Mouse (Mus musculus): ENCODE measurements around the gene Socs1.

DNA sequence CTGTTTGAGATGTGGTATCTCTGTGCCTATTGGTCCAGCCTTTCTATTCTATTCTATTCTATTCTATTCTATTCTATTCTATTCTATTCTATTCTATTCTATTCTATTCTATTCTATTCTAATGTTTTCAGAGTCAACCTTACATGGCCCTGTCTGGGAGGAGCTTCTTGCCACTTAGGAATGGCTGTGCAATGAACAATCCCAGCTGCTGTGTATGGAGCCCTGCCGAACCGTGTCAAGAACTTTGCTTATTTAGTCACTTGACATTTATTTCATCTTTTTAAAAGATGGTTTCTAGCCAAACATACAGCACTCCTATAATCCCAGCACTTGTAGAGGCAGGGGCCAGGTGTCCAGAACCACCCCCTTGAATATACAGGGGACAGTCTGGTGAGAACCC, 21.0 kb downstream of the Socs1 start:
- TF ChIP-seq POLR2A (IDR thresholded peaks at IDR 0.05; ENCODE audit: borderline replicate concordance, control insufficient read depth, low read depth, low read length) (no peak), CTCF (IDR thresholded peaks at IDR 0.05; ENCODE audit: control insufficient read depth, insufficient read depth, low read length) (no peak)

Measured in bone marrow, adult 2 months (tissue).